Mouse (Mus musculus) common myeloid progenitor, adult 5-6 weeks (primary cell): ENCODE measurements around the gene Ank. TPM values are rescaled to one million over a fixed set of nuclear protein-coding genes. Genes with fewer than 3 reads are reported as not detected.

Experiments
- ATAC-seq: replicated peaks from 2 replicates; pipeline ENCODE4 v1.8.0; 2016; ENCODE audit warnings: low read depth, mild to moderate bottlenecking, moderate TSS enrichment, inconsistent platforms; ENCODE audit not compliant: poor library complexity, severe bottlenecking
- total RNA-seq: library from RNA; stranded (forward); fragments of 200-1000, 187-1606 nt; gene quantifications from 2 replicates; pipeline ENCODE4 v1.2.3, GENCODE M21; 2017

Gene Ank
- total RNA-seq, 1 experiment from 2014 or later, result 28.5 TPM

- peak; percentile 76 for ATAC-seq
These were observed 158.8 kb downstream of the Ank start for GRCm38 (mm10) chr15:27625014-27625889.

- ATAC-seq, result no peak
These were observed 159.4 kb downstream of the Ank start for GRCm38 (mm10) chr15:27625890-27626255.

GRCm38 (mm10) chr15:27626314-27626713 is 159.8 kb downstream of the Ank start:
- no peak for ATAC-seq

GRCm38 (mm10) chr15:27627794-27628193 is 161.3 kb downstream of the Ank start:
- ATAC-seq, result peak; percentile 34

- ATAC-seq, result no peak
These were observed 162.6 kb downstream of the Ank start for GRCm38 (mm10) chr15:27629046-27629445.

DNA sequence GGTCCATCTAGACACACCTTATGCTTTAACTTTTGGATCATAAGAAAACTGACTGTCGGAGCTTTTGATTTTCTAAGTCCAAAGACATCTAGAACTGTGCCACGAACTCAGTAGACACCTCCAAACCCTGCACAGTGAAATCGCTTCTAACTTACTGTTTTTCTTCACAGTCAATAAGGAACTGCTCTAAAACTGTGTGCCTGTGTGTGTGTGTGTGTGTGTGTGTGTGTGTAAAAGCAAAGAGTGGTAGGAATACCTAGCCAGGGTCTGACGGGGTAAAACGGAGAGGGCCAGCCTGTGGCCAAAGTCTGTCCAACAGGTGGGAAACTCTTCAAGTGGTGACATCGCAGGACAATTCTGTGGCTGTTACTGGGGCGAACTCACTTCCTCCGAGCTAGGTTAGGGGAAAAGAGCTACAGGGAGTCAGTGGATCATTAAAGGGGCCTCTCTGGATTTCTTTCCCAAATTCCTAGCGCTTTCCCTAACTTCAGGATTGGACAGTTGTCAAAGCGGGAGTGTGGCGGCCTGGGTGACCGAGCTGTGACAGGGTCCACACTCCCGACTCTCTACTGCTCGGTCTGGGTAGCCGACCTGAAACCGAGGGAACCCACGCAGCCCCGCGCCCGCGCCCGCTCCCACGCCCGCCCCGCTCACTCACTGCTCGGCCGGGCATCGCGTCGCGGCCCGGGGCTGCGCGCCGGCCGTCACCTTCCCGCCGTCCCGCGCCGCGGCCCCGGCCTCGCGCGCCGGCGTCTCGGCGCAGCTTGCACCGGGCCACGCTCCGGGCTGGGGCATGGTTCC is 163.5 kb downstream of the Ank start:
- ATAC-seq, result no peak

GRCm38 (mm10) chr15:27630601-27631383 is 164.3 kb downstream of the Ank start, which contains the start of gene Otulin:
Otulin (minus strand) TSS chr15:27630693.
- peak; percentile 89 for ATAC-seq

DNA sequence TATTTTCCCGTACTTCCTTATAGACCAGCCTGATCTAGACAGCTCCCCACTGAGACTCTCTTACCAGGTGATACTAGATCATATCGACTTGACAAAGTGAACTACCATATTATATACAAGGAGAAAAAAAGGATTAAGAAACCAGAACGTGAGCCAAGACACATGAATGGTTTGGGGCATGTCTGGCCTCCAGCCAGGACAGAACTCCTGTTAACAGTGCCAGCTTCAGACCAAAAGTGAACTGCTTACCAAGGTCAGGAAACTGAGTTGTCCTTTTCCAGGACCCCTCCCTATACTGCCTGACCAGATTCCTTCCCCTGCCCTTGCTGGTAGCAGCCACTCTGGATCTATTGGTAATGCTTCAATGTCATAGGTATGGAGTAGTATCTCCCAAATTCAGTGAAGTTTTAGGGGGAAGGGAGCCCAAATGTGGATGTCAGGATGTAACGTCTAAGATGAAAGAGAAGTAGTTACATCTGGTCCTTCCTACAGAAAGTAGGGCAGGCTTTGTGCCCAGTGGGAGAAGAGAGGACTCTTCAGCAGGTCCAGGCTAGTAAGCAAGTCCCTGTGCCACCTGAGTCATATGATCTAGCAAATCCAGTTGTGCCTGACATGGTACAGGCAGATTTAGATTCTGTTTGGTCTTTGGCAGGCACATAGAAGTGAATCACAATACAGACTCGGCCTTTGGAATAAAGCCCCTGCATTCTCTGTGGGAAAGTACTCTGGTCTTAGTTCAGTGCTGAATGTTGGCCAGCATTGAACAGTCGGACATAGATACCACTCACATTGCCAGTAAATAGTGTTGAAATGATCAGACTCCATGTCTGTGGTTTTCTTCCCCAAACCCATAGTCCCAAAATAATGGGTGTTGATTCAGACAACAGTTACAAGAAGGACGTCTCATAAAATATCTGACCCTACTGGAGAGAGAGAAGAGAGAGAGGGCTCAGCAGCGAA is 167.7 kb downstream of the Ank start:
- no peak for ATAC-seq

DNA sequence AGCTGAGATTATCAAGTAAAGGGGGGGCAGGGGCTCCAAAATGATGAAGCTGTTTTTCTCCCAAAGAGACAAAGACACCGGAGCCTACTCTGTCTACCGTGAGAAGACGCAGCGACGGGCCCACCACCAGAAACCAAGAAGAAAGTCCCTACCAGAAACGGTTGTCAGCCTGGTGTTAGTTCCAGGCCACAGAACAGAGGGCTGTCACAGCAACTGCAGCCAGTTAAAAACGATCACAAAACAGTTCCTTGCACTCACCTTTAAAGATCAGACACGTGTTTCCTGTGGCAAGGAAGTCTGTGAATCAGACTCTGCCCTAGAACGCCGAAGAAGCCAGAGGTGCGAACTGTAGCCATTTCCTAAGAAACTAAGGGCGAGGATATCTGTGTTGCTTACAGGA is 174.7 kb downstream of the Ank start:
- ATAC-seq, result 0 out of 2 replicates have a peak, but pooled peaks have one; percentile 36

- ATAC-seq, result peak; percentile 87
These were observed 176.4 kb downstream of the Ank start for GRCm38 (mm10) chr15:27642895-27643294.

Other genes starting within 250 kb of the Ank start
- gene Otulin, start 164.0 kb downstream of the Ank start, total RNA-seq, result 30.4 and 37.0 TPM in 2 replicates
- gene Otulinl, start 214.9 kb downstream of the Ank start, total RNA-seq, result 18.7 and 19.6 TPM in 2 replicates